Mouse (Mus musculus) liver, adult 2 months (tissue): ENCODE measurements around the gene Rasa3.

Source experiments
- CTCF ChIP-seq: fragments of 200-500 bp; IDR thresholded peaks from 2 replicates; pipeline ENCODE4 v1.5.1; 2011; ENCODE audit warnings: low read depth, low read length, control low read depth
- POLR2A ChIP-seq: fragments of 200-500 bp; IDR thresholded peaks from 2 replicates; pipeline ENCODE4 v1.6.1; 2011; ENCODE audit warnings: low read length, control low read depth; ENCODE audit not compliant: insufficient read depth; ENCODE audit errors: extremely low read depth

GRCm38 (mm10) chr8:13628067-13628466, 49.3 kb downstream of the Rasa3 start:
- TF ChIP-seq CTCF: no peak
- TF ChIP-seq POLR2A: no peak
